Mouse (Mus musculus): Measurements from ENCODE around the gene Slco1c1. TPM values are rescaled to one million over a fixed set of nuclear protein-coding genes. Genes with fewer than 3 reads are reported as not detected.

Gene Slco1c1
- not detected for polyA plus RNA-seq (2017; shearing (Covaris generic))

DNA sequence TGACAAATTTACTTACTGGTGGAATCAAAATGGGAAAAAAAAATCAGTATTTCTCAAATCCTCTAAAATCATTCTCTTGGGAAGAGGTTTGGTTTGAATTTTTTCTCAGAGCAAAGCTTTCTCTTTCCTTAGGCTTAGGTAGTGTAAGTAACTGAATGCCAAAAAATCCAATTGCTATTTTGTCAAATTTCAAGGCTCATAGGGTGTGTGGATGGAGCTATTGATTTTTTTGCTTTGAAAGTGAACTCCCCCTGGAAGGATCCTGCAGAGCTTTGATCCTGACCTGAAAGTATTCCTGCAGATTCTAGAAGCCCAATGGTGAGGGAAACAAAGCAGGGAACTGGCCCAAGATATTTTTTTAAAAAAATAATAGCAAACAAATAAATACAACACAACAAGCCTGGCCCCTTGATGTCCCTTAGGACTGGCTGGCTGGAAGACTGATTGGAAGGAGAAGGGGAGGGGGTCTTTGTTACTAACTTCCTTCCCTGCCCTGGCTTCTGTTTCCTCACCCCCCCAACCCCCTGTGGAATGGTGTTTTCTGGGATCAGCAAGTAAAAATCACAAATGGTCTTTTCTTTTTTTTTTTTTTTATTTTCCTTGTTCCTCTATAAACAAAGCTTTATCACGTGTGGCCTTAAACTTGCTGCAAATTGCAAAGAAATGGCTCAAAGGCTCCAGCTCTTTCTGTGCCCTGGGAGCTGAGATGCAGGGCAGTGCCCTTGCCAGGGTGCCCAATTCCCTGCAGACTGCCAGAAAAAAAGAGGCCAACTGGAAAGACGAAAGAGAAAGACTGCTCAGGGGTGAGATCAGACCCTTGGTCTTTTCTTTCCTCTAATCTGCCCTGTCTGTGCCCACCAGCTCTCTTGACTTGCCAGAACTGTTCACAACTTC, at the start of gene Slco1c1:
Gene Slco1c1, plus strand, starts transcription at position 622 of the 894 bp plus-strand sequence.

Other genes starting within 250 kb of the Slco1c1 start
- gene Slco1b2, start 105.2 kb downstream of the Slco1c1 start, polyA plus RNA-seq (2017; shearing (Covaris generic)) = not detected
- gene Gm5724, start 249.4 kb downstream of the Slco1c1 start, polyA plus RNA-seq (2017; shearing (Covaris generic)) = not detected

Measured in CD4-positive, CD25-positive, alpha-beta regulatory T cell, adult 9 weeks (primary cell).